In genomic region chr1:179863420-179863819, GRCm38 (mm10) we compare ENCODE assay signal across 11 mouse cellular contexts. TPM values are rescaled to one million over a fixed set of nuclear protein-coding genes. Genes with fewer than 3 reads are reported as not detected.
DNase-seq lines count a peak whose midpoint lies in the region; ATAC-seq and TF ChIP-seq lines count a peak whose summit lies in the region.
"Had no signal": no experiment of that assay in that cellular context is flagged by ENCODE, and none has a peak within 500 bp of the region (broad histone marks: within the 10 kb centered on the region; RNA-seq: fewer than 3 reads in every experiment).

No protein-coding gene starts in this region.

- 0 out of 2 replicates have a peak, but pooled peaks cover 4% of the 10 kb centered on the region for H3K4me1 ChIP-seq in lung, embryonic 14.5 days (ENCODE audit: insufficient read depth)
- peaks cover 23% of the 10 kb centered on the region for H3K4me1 ChIP-seq in heart, embryonic 12.5 days (replicated peaks)
- H3K4me1 ChIP-seq in midbrain, embryonic 14.5 days (ENCODE audit: control insufficient read depth, insufficient read depth, low read length) = no peaks in the 10 kb centered on the region
- H3K4me1 ChIP-seq: midbrain, embryonic 13.5 days had no signal

- H3K4me2 ChIP-seq in lung, embryonic 14.5 days = no peak overlapping the region
- H3K4me2 ChIP-seq in heart, embryonic 12.5 days = no peak overlapping the region
- H3K4me2 ChIP-seq in midbrain, embryonic 14.5 days (ENCODE audit: low read length) = no peak overlapping the region
- H3K4me2 ChIP-seq: limb, embryonic 12.5 days; midbrain, embryonic 13.5 days; stomach, embryonic 15.5 days had no signal

- TF ChIP-seq CTCF in lung, embryonic 14.5 days (IDR thresholded peaks at IDR 0.05; ENCODE audit: low read depth) = no peak

- no peak overlapping the region for H3K27ac ChIP-seq in lung, embryonic 14.5 days (ENCODE audit: low read depth)
- H3K27ac ChIP-seq in heart, embryonic 12.5 days (ENCODE audit: poor library complexity, severe bottlenecking) = no peak overlapping the region
- no peak overlapping the region for H3K27ac ChIP-seq in midbrain, embryonic 14.5 days (replicated peaks; ENCODE audit: low read depth, low read length)
- H3K27ac ChIP-seq: limb, embryonic 12.5 days; midbrain, embryonic 13.5 days; stomach, embryonic 15.5 days had no signal

- ATAC-seq in lung, embryonic 14.5 days (ENCODE audit: insufficient read depth) = no peak
- ATAC-seq in heart, embryonic 12.5 days (ENCODE audit: insufficient number of reproducible peaks, low FRiP score) = peak; percentile 76; the same call in 1 of the 2 replicates
- no peak for ATAC-seq in midbrain, embryonic 14.5 days (ENCODE audit: low FRiP score, low TSS enrichment)
- ATAC-seq: midbrain, embryonic 13.5 days had no signal

- H3K9me3 ChIP-seq in lung, embryonic 14.5 days (ENCODE audit: low read depth, low read length) = no peaks in the 10 kb centered on the region
- no peaks in the 10 kb centered on the region for H3K9me3 ChIP-seq in heart, embryonic 12.5 days (replicated peaks)
- H3K9me3 ChIP-seq in midbrain, embryonic 14.5 days (ENCODE audit: control insufficient read depth, low read length) = no peaks in the 10 kb centered on the region
- H3K9me3 ChIP-seq: midbrain, embryonic 13.5 days; stomach, embryonic 15.5 days had no signal

- DNase-seq in gastrocnemius, postnatal 25 days = peak; percentile 38
- DNase-seq in gastrocnemius, postnatal 36 days = no peak
- peak; percentile 21 for DNase-seq in lung, embryonic 14.5 days
- no peak for DNase-seq in lung, postnatal 4 days
- peak; percentile 30 for DNase-seq in skeletal muscle tissue, adult 2 months (ENCODE audit: low read depth, low spot score)
- no peak for DNase-seq in midbrain, embryonic 14.5 days
- DNase-seq in urinary bladder, postnatal 10 days (ENCODE audit: low spot score) = no peak

- H3K9ac ChIP-seq in lung, embryonic 14.5 days = no peak overlapping the region
- no peak overlapping the region for H3K9ac ChIP-seq in heart, embryonic 12.5 days
- no peak overlapping the region for H3K9ac ChIP-seq in midbrain, embryonic 14.5 days (replicated peaks; ENCODE audit: low read length)
- H3K9ac ChIP-seq: limb, embryonic 12.5 days; midbrain, embryonic 13.5 days; stomach, embryonic 15.5 days had no signal

- H3K27me3 ChIP-seq in lung, embryonic 14.5 days (ENCODE audit: insufficient read depth, low read length) = no peaks in the 10 kb centered on the region
- H3K27me3 ChIP-seq in heart, embryonic 12.5 days (replicated peaks) = no peaks in the 10 kb centered on the region
- H3K27me3 ChIP-seq in midbrain, embryonic 14.5 days (ENCODE audit: control insufficient read depth, insufficient read depth, low read length) = no peaks in the 10 kb centered on the region
- H3K27me3 ChIP-seq: limb, embryonic 12.5 days; midbrain, embryonic 13.5 days; stomach, embryonic 15.5 days had no signal

- H3K4me3 ChIP-seq in lung, embryonic 14.5 days (ENCODE audit: low read depth, low read length) = no peak overlapping the region
- H3K4me3 ChIP-seq in heart, embryonic 12.5 days = no peak overlapping the region
- no peak overlapping the region for H3K4me3 ChIP-seq in midbrain, embryonic 14.5 days (replicated peaks; ENCODE audit: low read depth, low read length)
- H3K4me3 ChIP-seq: limb, embryonic 12.5 days; midbrain, embryonic 13.5 days; stomach, embryonic 15.5 days had no signal

- intact Hi-C loops in gastrocnemius, postnatal 36 days (cut with DNase I) = loop anchor here (5.0 kb wide), 1 partner anchor 369 kb away; no protein-coding TSS in a partner anchor

- no peaks in the 10 kb centered on the region for H3K36me3 ChIP-seq in lung, embryonic 14.5 days (ENCODE audit: insufficient read depth)
- H3K36me3 ChIP-seq in heart, embryonic 12.5 days = no peaks in the 10 kb centered on the region
- no peaks in the 10 kb centered on the region for H3K36me3 ChIP-seq in midbrain, embryonic 14.5 days (ENCODE audit: control insufficient read depth, insufficient read depth, low read length)
- H3K36me3 ChIP-seq: limb, embryonic 12.5 days; midbrain, embryonic 13.5 days; stomach, embryonic 15.5 days had no signal

- 61% methylated on average over 4 of the region's 4 CpGs for WGBS in lung, embryonic 14.5 days
- 53% methylated on average over 4 of the region's 4 CpGs for WGBS in heart, embryonic 12.5 days
- 56% methylated on average over 4 of the region's 4 CpGs for WGBS in midbrain, embryonic 14.5 days

RNA-seq across cellular contexts. Expression of gene Ahctf1, which starts 59.9 kb away (rescaled TPM):
- 10 to 100 TPM; 15.3 to 19.1 TPM for total RNA-seq in gastrocnemius, postnatal 25 days (2021)
- total RNA-seq in gastrocnemius, postnatal 36 days (2021) = 10 to 100 TPM; 14.8 to 15.3 TPM
- polyA plus RNA-seq in lung, embryonic 14.5 days (2014; fragmentation: Nextera tagmentation; extraction: Ambion mirVana) = 35.5 and 36.6 TPM in 2 replicates
- 22.5 and 23.9 TPM in 2 replicates for polyA plus RNA-seq in heart, embryonic 12.5 days (2016; fragmentation: Nextera tagmentation; extraction: Ambion mirVana)
- 19.3 and 24.2 TPM in 2 replicates for polyA plus RNA-seq in midbrain, embryonic 14.5 days (2014; fragmentation: Nextera tagmentation; extraction: Ambion mirVana)

Comparison
In these comparisons a context has a peak if more than half of its experiments do, and no peak if none do; other contexts are left out.
1. DNase-seq: peak in gastrocnemius, postnatal 25 days (single experiment), lung, embryonic 14.5 days (single experiment) and skeletal muscle tissue, adult 2 months (single experiment); none in gastrocnemius, postnatal 36 days (0 of 2), lung, postnatal 4 days (0 of 2), midbrain, embryonic 14.5 days (single experiment) and urinary bladder, postnatal 10 days (single experiment).